Mouse (Mus musculus): ENCODE data around the gene 2310007B03Rik.

The 2310007B03Rik gene

GRCm38 (mm10) chr1:93101571-93102061 lies 59.1 kb downstream of the 2310007B03Rik start, which contains the start of gene Kif1a:
Gene Kif1a, minus strand, starts transcription at chr1:93101951.
- in situ Hi-C loops (cut with MboI): no loop called here
